Mouse (Mus musculus) spleen, adult 2 months (tissue): ENCODE data around the gene Tuba3a. TPM values are rescaled to one million over a fixed set of nuclear protein-coding genes. Genes with fewer than 3 reads are reported as not detected.

ENCODE experiments used
- DNase-seq, 2 experiments: peaks; one replicate each; pipeline versions ENCODE4 v3.0.0 to v3.0.0-alpha.2; 2012 to 2021; ENCODE audit warnings: low spot score in 2 of 2, low read depth in 1 of 2
- H3K27ac ChIP-seq: fragments of 200-500 bp; 2 replicates; pipeline ENCODE4 v1.5.1; 2012; ENCODE audit warnings: low read length, inconsistent platforms; ENCODE audit not compliant: insufficient read depth
- H3K27me3 ChIP-seq: fragments of 200-500 bp; 2 replicates; pipeline ENCODE4 v1.6.1; 2012; ENCODE audit warnings: mild to moderate bottlenecking, moderate library complexity, low read length, inconsistent platforms; ENCODE audit not compliant: control insufficient read depth, insufficient read depth
- H3K36me3 ChIP-seq: fragments of 200-500 bp; 2 replicates; pipeline ENCODE4 v1.6.1; 2012; ENCODE audit warnings: mild to moderate bottlenecking, low read length, inconsistent platforms; ENCODE audit not compliant: control insufficient read depth, insufficient read depth
- H3K4me1 ChIP-seq: fragments of 200-500 bp; 2 replicates; pipeline ENCODE4 v1.6.1; 2011; ENCODE audit warnings: inconsistent platforms; ENCODE audit not compliant: control insufficient read depth, insufficient read depth, insufficient read length
- H3K4me3 ChIP-seq: fragments of 200-500 bp; 2 replicates; pipeline ENCODE4 v1.5.1; 2011; ENCODE audit warnings: mild to moderate bottlenecking, inconsistent platforms; ENCODE audit not compliant: insufficient read depth, insufficient read length; ENCODE audit errors: extremely low read depth
- CTCF ChIP-seq: fragments of 200-500 bp; IDR thresholded peaks from 2 replicates; pipeline ENCODE4 v1.5.1; 2011; ENCODE audit warnings: mild to moderate bottlenecking, inconsistent platforms; ENCODE audit not compliant: insufficient read depth, insufficient read length, insufficient replicate concordance; ENCODE audit errors: extremely low read depth
- POLR2A ChIP-seq: fragments of 200-500 bp; IDR thresholded peaks from 2 replicates; pipeline ENCODE4 v1.6.1; 2011; ENCODE audit warnings: low read depth, low read length, inconsistent platforms
- WGBS: fragments of 180-500 bp; shearing (Covaris S2); methylation state at CpG from one replicate; pipeline ENCODE4 v1.1.7; 2018; 5-methylcytosine and 5-hydroxymethylcytosine counted together
- polyA plus RNA-seq: library from polyadenylated mRNA; depleted of rRNA; stranded (reverse); fragments of >200 nt; gene quantifications from 2 replicates; pipeline ENCODE4 v1.2.3, GENCODE M21; 2012

Gene Tuba3a
- polyA plus RNA-seq, 1 experiment = not detected

GRCm38 (mm10) chr6:125314231-125314563 is 28.4 kb upstream of the Tuba3a start:
- Histone ChIP-seq H3K27ac (peak overlapping the region; percentile 37; the same call in 1 of the 2 replicates), H3K4me1 (no peaks in the 10 kb centered on the region), H3K27me3 (peaks cover 8% of the 10 kb centered on the region; the same call in 1 of the 2 replicates), H3K36me3 (no peaks in the 10 kb centered on the region), H3K4me3 (peak overlapping the region; percentile 42)
- no peak for DNase-seq
- 77% methylated on average over 7 of the region's 7 CpGs for WGBS
- TF ChIP-seq CTCF (no peak), POLR2A (no peak)

- H3K27ac ChIP-seq = peak within 1 kb of the TSS; percentile 37
- TF ChIP-seq CTCF (no peak), POLR2A (no peak)
Observed at GRCm38 (mm10) chr6:125313546-125314230, 27.8 kb upstream of the Tuba3a start, which contains the start of gene Ltbr. Ltbr (minus strand) TSS chr6:125313885.

GRCm38 (mm10) chr6:125312581-125313355 is 26.9 kb upstream of the Tuba3a start:
- TF ChIP-seq CTCF (no peak), POLR2A (no peak)
- no peaks in the 10 kb centered on the region for H3K36me3 ChIP-seq
- WGBS = 73% methylated on average over 22 of the region's 22 CpGs
- H3K27me3 ChIP-seq = peaks cover 8% of the 10 kb centered on the region; the same call in 1 of the 2 replicates
- no peak for DNase-seq
- no peak overlapping the region for H3K27ac ChIP-seq
- peak overlapping the region; percentile 50 for H3K4me3 ChIP-seq
- H3K4me1 ChIP-seq = no peaks in the 10 kb centered on the region

More at GRCm38 (mm10) chr6:125313546-125314230, 27.8 kb upstream of the Tuba3a start, which contains the start of gene Ltbr:
- Histone ChIP-seq H3K4me3 (peak within 1 kb of the TSS; percentile 50), H3K27me3 (peaks cover 8% of the 10 kb centered on the region; the same call in 1 of the 2 replicates), H3K36me3 (no peaks in the 10 kb centered on the region), H3K4me1 (no peaks in the 10 kb centered on the region)
- peak in 1 of 2 experiments; percentile 28 for DNase-seq
- WGBS = 6% methylated on average over 30 of the region's 46 CpGs

- Histone ChIP-seq H3K27ac (no peak overlapping the region), H3K27me3 (peaks cover 8% of the 10 kb centered on the region; the same call in 1 of the 2 replicates), H3K36me3 (no peaks in the 10 kb centered on the region), H3K4me1 (no peaks in the 10 kb centered on the region), H3K4me3 (no peak overlapping the region)
- TF ChIP-seq CTCF (no peak), POLR2A (no peak)
- DNase-seq = no peak
- 94% methylated on average over 9 of the region's 9 CpGs for WGBS
Observed at GRCm38 (mm10) chr6:125312171-125312570, 26.3 kb upstream of the Tuba3a start.

GRCm38 (mm10) chr6:125309406-125309805 is 23.6 kb upstream of the Tuba3a start:
- WGBS = 93% methylated on average over 5 of the region's 5 CpGs
- no peak for TF ChIP-seq CTCF
- H3K4me3 ChIP-seq = no peak overlapping the region
- no peak for DNase-seq
- H3K27ac ChIP-seq = no peak overlapping the region
- H3K4me1 ChIP-seq = no peaks in the 10 kb centered on the region
- H3K36me3 ChIP-seq = no peaks in the 10 kb centered on the region
- H3K27me3 ChIP-seq = peaks cover 8% of the 10 kb centered on the region; the same call in 1 of the 2 replicates

GRCm38 (mm10) chr6:125308921-125309320 is 23.1 kb upstream of the Tuba3a start:
- no peak for DNase-seq
- Histone ChIP-seq H3K36me3 (no peaks in the 10 kb centered on the region), H3K4me3 (no peak overlapping the region), H3K27ac (no peak overlapping the region), H3K27me3 (peaks cover 6% of the 10 kb centered on the region; the same call in 1 of the 2 replicates), H3K4me1 (no peaks in the 10 kb centered on the region)
- 85% methylated on average over 13 of the region's 13 CpGs for WGBS
- no peak for TF ChIP-seq POLR2A
- TF ChIP-seq CTCF = no peak

GRCm38 (mm10) chr6:125307091-125307490 is 21.2 kb upstream of the Tuba3a start:
- H3K27me3 ChIP-seq = no peaks in the 10 kb centered on the region
- H3K4me3 ChIP-seq = no peak overlapping the region
- H3K36me3 ChIP-seq = no peaks in the 10 kb centered on the region
- no peak for TF ChIP-seq CTCF
- no peak for TF ChIP-seq POLR2A
- H3K4me1 ChIP-seq = no peaks in the 10 kb centered on the region
- no peak overlapping the region for H3K27ac ChIP-seq
- no peak for DNase-seq
- 95% methylated on average over 5 of the region's 5 CpGs for WGBS
